Mouse (Mus musculus): ENCODE data around the gene Hdac4. TPM values are rescaled to one million over a fixed set of nuclear protein-coding genes. Genes with fewer than 3 reads are reported as not detected.

The Hdac4 gene
- total RNA-seq, 2 experiments from 2014 or later = 45.9 to 95.4 TPM

DNA sequence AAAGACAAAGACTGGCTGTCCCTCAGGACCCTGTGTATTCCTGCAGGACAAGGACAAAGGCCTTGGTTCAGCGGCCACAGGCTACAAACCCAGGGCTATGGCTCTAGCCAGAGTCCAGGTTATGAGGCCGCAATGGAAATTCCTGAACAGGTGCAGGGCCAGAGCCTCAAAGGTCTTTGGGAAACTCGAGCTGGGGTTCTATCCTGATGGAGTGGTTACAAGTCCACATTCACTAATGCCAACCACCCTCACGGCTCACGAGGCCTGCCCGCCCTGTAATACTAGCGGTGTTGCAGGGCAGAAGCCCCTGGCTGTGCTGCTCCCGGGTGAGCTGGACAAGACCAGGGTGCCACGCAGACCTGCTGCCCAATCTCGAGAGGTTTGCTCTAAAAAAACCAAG lies 264.3 kb downstream of the Hdac4 start:
- no peak for DNase-seq (ENCODE audit: low spot score in 2 of 2)

DNA sequence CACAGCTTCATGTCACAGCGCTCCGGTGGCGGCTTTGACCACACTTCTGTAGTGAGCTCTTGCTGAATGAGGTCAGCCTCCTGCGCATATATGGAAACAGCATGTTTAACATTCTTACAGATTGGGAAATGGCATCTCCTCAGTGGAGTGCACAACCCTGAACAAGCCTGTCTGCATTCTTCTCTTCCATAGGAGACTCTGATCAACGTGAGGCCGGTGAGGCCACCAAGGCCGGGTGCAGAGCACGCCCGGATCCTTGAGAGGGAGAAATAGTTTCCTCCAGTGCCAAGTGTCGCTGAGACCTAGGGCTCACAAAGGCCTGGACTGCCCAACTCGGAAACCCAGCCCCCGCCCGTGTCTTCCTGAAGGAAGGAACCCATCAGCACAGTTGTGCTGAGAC lies 266.4 kb downstream of the Hdac4 start:
- no peak for DNase-seq (ENCODE audit: low spot score in 2 of 2)

DNA sequence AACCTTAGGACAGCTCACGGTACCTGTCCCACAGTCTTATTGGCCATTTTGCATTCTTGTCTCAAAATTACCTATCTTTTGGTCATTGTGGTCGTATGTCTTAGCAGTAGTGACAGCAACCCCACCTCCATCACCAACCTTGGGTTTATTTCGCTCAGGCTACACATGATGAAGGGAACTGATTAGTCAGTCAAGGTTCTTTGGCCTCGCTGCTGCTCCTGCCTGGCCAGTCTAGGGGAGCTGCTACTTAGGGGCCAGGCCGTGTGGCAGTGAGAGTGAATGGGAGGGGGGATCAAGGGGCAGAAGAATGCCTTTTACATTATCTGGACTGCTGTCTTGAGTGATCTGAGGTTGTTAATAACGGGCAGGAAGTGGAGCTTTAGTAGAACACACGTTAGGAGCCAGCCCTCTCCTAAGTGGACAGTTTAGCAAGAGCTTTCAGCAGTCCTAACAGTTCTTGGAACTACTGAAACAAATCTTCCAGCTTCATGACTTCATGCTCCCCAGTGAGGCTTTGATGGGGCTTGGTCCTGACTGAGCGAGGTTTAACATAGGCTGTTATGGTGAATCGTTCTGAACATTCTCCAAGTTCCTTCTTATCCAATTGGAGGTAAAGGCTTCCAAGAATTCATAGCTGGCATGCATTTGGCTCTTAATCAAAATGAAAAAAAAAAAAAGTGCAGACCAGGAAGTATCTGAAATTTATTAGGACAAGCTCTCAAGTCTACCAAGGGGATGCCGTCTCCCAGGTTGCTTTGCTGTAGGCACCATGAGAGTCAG lies 267.8 kb downstream of the Hdac4 start:
- peak in 1 of 2 experiments; percentile 20 for DNase-seq (ENCODE audit: low spot score in 2 of 2)

DNA sequence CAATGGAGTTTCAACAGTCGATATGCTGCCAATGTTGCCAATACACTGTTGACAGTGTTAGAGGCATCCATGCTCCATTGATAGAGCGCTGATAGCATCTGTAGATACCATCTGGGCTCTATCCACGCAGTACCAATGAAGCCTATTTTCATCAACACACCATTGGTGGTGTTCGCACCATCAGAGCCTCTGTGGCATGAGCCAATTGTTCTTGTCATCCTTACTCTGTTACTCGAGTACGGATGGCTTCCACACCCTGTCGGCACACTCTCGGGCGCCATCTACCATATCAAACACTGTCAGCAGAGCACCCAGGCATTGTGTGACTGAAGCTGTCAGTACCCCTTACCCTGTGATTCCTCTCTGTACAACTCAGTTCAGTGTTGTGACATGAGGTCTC lies 271.9 kb downstream of the Hdac4 start:
- DNase-seq (ENCODE audit: low spot score in 2 of 2) = no peak

DNA sequence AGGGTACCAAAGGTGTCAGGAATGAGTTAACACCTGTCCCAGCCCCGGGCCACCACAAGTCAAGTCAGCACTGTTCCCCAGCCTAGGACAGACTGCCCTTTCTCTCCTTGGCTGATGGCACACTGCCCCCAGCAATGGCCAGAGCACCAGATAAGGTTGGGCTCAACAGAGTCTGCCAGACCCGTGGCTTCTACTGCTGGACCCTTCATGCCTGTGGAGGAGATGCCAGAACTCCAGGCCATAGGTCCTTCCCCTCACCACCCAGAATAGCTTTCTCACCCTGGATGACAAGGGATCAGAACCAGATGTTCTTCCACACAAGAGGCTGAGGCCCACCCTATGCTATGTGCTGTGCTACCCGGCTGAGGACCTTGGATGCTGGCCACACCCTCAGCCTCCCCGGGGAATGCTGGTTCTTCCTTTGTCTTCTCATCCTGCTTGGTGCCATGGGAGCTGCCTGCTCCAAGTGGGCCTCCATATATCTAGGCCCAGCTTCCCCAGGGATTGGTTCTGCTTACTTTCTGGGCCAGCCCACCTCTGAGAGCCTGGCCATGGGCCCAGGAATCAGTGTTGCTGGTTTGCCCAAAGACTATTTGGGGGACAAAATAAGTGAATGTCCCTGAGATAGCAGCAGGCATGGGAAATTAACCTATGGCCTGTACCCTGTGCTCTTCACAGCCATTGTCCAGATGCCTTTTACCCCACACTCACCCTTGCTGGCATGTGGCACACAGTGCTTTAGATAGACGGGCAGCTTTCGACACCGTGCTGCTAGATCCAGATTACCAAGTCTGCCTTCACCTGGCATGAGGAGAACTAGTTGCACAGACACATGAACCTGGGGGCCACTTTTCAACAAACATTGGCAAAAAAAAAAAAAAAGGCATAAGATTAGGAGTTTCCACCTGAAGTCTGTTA lies 273.0 kb downstream of the Hdac4 start:
- DNase-seq (ENCODE audit: low spot score in 2 of 2) = no peak

DNA sequence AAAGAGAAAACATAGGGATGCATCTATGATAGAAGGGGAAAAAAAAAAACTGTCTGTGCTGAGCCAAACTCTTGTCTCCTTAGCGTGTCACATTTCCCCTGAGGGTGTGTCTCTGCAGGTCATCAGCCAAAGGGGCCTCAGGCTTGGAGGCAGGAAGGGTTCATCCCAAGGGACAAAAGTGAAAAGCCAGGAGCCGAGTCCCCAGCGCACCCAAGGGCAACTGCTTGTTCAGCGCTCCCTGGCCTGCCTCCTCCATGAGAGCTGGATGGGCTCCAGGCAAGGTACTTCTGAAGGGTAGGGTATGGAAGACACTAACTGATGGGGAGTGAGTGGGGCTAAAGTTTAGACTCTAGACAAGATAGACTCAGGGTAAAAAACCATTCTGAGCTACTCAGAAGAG lies 273.8 kb downstream of the Hdac4 start:
- no peak for DNase-seq (ENCODE audit: low spot score in 2 of 2)

- no peak for DNase-seq (ENCODE audit: low spot score in 2 of 2)
These were observed 274.2 kb downstream of the Hdac4 start for GRCm38 (mm10) chr1:91921279-91921678.

DNA sequence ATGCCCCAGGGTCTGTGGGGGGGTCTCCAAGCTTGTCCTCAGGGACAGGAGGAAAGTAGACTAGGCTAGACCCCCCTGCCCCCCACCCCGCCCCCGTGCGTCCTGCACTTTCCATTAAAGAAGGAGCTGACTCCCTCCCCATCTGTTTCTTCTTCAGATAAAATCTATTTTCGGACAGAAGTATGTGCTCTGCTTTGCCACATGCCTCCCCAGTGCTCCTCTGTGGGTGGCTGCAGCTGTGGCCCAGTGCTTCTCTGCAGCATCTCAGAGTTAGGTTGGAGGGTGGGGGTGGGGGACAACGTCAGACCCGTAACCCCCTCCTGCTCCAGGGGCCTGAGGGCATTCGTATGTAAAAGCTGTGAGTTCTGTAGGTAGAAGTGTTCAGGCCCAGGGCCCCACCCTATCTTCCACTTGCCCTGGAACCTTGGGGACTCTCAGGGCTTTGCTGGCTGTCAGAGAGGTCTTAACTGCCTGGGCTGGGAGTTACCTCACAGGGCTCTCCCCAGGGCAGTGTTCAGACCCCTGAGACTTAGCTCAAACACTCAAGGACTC lies 275.4 kb downstream of the Hdac4 start:
- DNase-seq (ENCODE audit: low spot score in 2 of 2) = no peak

DNA sequence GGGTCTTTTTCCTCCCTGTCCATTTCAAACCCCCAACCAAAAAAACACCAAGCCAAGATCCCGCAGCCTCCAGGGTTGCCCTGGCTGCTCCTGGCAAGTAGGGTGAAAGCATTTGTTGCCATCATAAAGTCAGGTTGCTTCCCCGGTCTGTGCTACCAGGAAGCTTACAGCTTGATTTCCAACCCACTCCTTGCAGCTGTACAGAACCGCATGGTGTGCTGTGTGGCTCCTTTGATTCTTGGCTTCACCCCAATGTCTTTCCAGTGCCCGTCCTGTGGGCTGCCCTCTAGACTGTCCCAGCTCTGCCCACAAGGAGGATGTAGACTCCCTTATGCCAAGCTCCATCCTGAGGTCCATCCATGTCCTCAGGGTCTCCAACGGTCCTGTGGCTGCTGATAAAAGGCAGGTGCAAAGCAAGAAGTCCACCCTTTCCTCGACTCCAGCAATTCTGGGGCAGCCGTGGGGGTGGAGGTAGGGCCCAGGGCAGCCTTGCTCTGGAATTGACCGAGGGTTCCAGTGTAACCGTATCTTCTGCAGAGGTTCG lies 277.2 kb downstream of the Hdac4 start:
- no peak for DNase-seq (ENCODE audit: low spot score in 2 of 2)

DNA sequence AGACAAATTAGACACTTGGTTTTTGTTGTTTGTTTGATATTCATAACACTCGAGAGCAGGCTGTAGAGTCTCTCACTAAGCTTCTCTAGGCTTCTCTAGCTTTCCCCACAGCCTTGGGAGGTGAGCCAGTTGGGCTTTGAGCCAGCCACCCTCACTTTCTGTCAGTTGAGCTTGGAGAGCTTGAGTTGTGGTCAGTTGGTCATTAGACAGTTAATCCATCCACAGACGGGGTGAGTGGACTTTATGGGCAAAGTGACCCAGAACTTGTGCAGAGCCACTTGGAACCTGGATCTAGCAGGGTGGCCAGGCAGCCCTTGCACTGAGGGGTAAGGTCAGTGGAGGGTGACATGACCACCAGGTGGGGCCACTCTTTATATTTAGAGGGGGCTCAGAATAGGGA lies 277.9 kb downstream of the Hdac4 start:
- DNase-seq (ENCODE audit: low spot score in 2 of 2) = peak; percentile 38 to 64

- no peak for DNase-seq (ENCODE audit: low spot score in 2 of 2)
These were observed 279.5 kb downstream of the Hdac4 start for GRCm38 (mm10) chr1:91915961-91916360.

GRCm38 (mm10) chr1:91914648-91915047 lies 280.9 kb downstream of the Hdac4 start:
- no peak for DNase-seq (ENCODE audit: low spot score in 2 of 2)

GRCm38 (mm10) chr1:91913850-91914249 lies 281.6 kb downstream of the Hdac4 start:
- DNase-seq (ENCODE audit: low spot score in 2 of 2) = peak; percentile 64 to 71

DNA sequence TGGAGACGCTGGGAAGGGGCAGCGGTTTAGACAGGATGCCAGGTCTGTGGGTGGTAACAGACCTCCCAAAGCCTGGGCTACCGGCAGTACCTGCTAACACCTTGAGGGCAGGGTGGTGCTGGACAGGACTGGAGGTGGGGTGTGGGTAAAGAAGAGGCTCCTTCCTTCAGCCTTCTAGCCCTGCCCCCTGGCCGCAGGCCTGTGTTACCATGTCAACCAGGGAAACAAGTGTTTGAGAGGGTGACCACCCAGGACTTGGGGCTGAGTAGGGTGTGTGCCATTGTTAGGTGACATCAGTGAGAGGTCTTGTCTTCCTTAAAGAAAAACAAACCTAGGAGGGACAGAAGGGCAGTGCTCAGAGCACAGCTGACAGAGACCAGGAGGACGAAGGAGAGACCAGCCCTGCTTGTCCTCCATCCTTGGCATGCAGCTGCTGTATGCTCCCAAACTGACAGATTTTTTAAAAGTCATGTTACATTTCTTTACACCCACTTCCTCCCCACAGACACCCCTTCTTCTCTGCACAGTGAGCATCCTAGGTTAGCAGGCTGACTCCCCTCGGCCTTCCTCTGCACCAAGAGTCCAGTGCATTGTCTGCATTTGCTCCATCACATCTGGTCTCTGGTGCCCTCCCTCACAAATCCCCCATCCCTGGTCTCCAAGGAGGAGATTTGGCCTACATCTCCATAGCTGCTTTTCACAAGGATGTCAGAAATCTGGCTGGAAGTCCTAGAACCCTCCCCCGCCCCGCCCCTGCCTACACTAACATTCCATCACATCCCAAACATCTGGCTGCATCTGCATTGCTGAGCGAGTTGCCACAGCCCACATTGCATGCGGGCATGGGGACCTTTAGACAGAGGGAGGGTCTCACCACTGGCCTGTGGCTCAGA lies 283.0 kb downstream of the Hdac4 start:
- no peak for DNase-seq (ENCODE audit: low spot score in 2 of 2)

DNA sequence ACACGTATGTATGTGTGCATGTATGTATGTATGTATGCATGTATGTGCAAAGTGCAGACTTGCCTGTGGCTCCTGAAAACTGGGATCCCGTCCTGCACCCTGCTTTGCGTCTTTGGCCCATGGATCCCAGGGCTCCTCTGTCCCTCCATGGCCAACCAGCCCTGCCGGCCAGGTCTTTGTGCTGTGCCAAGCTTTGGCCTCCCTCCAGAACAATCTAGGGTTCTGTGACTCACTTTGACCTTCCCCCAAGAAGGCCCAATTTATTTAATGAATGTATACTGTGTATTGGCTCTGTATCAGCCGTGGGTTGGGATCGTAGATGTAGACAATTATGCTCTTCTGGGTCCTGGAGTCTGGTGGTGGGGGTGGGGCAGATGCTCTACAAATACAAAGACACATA lies 290.2 kb downstream of the Hdac4 start:
- DNase-seq (ENCODE audit: low spot score in 2 of 2) = peak in 1 of 2 experiments; percentile 38

- DNase-seq (ENCODE audit: low spot score in 2 of 2) = no peak
These were observed 292.1 kb downstream of the Hdac4 start for GRCm38 (mm10) chr1:91903241-91903981.

DNA sequence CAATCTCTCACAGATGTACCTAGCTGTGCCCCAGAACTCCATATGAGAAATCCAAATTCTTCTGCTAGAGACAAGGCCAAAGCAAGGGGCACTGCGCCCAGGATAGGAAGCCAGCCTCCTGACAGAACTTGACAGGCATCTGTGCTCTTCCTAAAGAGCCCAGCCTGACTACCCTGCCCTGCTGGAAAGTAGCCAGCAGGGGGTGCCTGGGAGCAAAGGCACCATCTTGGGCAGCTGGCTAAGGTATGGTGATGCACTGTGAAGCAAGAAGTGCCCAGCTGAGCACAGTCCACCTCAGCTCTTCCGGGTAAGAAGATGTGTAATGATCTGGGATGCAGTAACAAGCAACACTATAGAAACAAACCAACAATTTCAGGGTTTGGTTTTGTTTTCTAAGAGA lies 298.4 kb downstream of the Hdac4 start:
- no peak for DNase-seq (ENCODE audit: low spot score in 2 of 2)

GRCm38 (mm10) chr1:91894286-91894685 lies 301.2 kb downstream of the Hdac4 start:
- DNase-seq (ENCODE audit: low spot score in 2 of 2) = no peak

GRCm38 (mm10) chr1:91893598-91893997 lies 301.9 kb downstream of the Hdac4 start:
- DNase-seq (ENCODE audit: low spot score in 2 of 2) = no peak

- no peak for DNase-seq (ENCODE audit: low spot score in 2 of 2)
These were observed 312.4 kb downstream of the Hdac4 start for GRCm38 (mm10) chr1:91883115-91883514.
